Mouse (Mus musculus): ENCODE results near the gene 5730522E02Rik.

5730522E02Rik gene

GRCm38 (mm10) chr11:25709892-25710291 is 500.7 kb downstream of the 5730522E02Rik start:
- in situ Hi-C loops (cut with MboI; ENCODE audit: unreplicated experiment in 2 of 2), result no loop called here

- in situ Hi-C loops (cut with MboI; ENCODE audit: unreplicated experiment in 2 of 2), result no loop called here
These were observed 506.0 kb downstream of the 5730522E02Rik start for GRCm38 (mm10) chr11:25704332-25705168.

GRCm38 (mm10) chr11:25702791-25703190 is 507.8 kb downstream of the 5730522E02Rik start:
- in situ Hi-C loops (cut with MboI; ENCODE audit: unreplicated experiment in 2 of 2), result no loop called here

- in situ Hi-C loops (cut with MboI; ENCODE audit: unreplicated experiment in 2 of 2), result no loop called here
These were observed 512.9 kb downstream of the 5730522E02Rik start for GRCm38 (mm10) chr11:25697508-25698193.

- in situ Hi-C loops (cut with MboI; ENCODE audit: unreplicated experiment in 2 of 2), result no loop called here
These were observed 514.4 kb downstream of the 5730522E02Rik start for GRCm38 (mm10) chr11:25696168-25696567.

- in situ Hi-C loops (cut with MboI; ENCODE audit: unreplicated experiment in 2 of 2), result no loop called here
These were observed 525.8 kb downstream of the 5730522E02Rik start for GRCm38 (mm10) chr11:25684731-25685130.

GRCm38 (mm10) chr11:25679856-25680255 is 530.7 kb downstream of the 5730522E02Rik start:
- in situ Hi-C loops (cut with MboI; ENCODE audit: unreplicated experiment in 2 of 2), result no loop called here

GRCm38 (mm10) chr11:25674194-25674593 is 536.4 kb downstream of the 5730522E02Rik start:
- in situ Hi-C loops (cut with MboI; ENCODE audit: unreplicated experiment in 2 of 2), result no loop called here

GRCm38 (mm10) chr11:25670018-25670417 is 540.5 kb downstream of the 5730522E02Rik start:
- in situ Hi-C loops (cut with MboI; ENCODE audit: unreplicated experiment in 2 of 2), result no loop called here

GRCm38 (mm10) chr11:25664562-25665104 is 545.9 kb downstream of the 5730522E02Rik start:
- in situ Hi-C loops (cut with MboI; ENCODE audit: unreplicated experiment in 2 of 2), result no loop called here

GRCm38 (mm10) chr11:25646282-25646681 is 564.3 kb downstream of the 5730522E02Rik start:
- in situ Hi-C loops (cut with MboI; ENCODE audit: unreplicated experiment in 2 of 2), result no loop called here

- in situ Hi-C loops (cut with MboI; ENCODE audit: unreplicated experiment in 2 of 2), result no loop called here
These were observed 565.6 kb downstream of the 5730522E02Rik start for GRCm38 (mm10) chr11:25644767-25645622.

- in situ Hi-C loops (cut with MboI; ENCODE audit: unreplicated experiment in 2 of 2), result no loop called here
These were observed 603.7 kb downstream of the 5730522E02Rik start for GRCm38 (mm10) chr11:25606886-25607285.

- in situ Hi-C loops (cut with MboI; ENCODE audit: unreplicated experiment in 2 of 2), result no loop called here
These were observed 610.5 kb downstream of the 5730522E02Rik start for GRCm38 (mm10) chr11:25600030-25600429.

- in situ Hi-C loops (cut with MboI; ENCODE audit: unreplicated experiment in 2 of 2), result no loop called here
These were observed 615.3 kb downstream of the 5730522E02Rik start for GRCm38 (mm10) chr11:25595303-25595702.

- in situ Hi-C loops (cut with MboI; ENCODE audit: unreplicated experiment in 2 of 2), result no loop called here
These were observed 615.8 kb downstream of the 5730522E02Rik start for GRCm38 (mm10) chr11:25594780-25595179.

- in situ Hi-C loops (cut with MboI; ENCODE audit: unreplicated experiment in 2 of 2), result no loop called here
These were observed 618.3 kb downstream of the 5730522E02Rik start for GRCm38 (mm10) chr11:25592268-25592667.

- in situ Hi-C loops (cut with MboI; ENCODE audit: unreplicated experiment in 2 of 2), result no loop called here
These were observed 620.3 kb downstream of the 5730522E02Rik start for GRCm38 (mm10) chr11:25590215-25590614.

- in situ Hi-C loops (cut with MboI; ENCODE audit: unreplicated experiment in 2 of 2), result no loop called here
These were observed 621.1 kb downstream of the 5730522E02Rik start for GRCm38 (mm10) chr11:25589509-25589908.

GRCm38 (mm10) chr11:25574129-25574465 is 636.5 kb downstream of the 5730522E02Rik start:
- in situ Hi-C loops (cut with MboI; ENCODE audit: unreplicated experiment in 2 of 2), result no loop called here
